Mouse (Mus musculus) mouse trophoblast stem cell (cell line): ENCODE measurements at regions not wholly inside any gene's neighbourhood (a gene's known extent, or its start where the extent isn't known, plus 50 kb on each side); places are given as distances from the start of the nearest gene placed in this dataset.

Experiments used
- in situ Hi-C, 2 experiments: fragments of 300-500 bp; cut with MseI, MboI; formaldehyde crosslinking; loops; 2 replicates in 1 of 2; 3 replicates in 1 of 2; pipeline ENCODE4 v1.15.1; 2025

DNA sequence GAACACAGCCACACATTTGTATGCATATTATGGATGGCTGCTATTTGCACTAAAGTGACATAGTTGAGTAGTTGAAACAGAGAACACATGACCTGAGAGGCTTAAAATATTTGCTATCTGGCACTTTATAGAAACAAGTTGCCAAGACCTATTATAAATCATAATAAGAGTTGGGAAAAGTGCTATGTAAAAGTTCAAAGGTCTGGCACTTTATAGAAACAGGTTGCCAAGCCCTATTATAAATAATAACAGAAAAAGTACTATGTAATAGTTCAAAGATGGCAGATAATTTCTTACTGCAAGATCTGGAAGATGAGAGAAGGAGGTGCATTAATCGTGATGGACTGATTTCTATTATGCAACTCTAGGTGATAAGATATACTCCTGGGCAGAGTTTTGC is 320.2 kb downstream of the Tfap2b start:
- in situ Hi-C loops: no loop called here

DNA sequence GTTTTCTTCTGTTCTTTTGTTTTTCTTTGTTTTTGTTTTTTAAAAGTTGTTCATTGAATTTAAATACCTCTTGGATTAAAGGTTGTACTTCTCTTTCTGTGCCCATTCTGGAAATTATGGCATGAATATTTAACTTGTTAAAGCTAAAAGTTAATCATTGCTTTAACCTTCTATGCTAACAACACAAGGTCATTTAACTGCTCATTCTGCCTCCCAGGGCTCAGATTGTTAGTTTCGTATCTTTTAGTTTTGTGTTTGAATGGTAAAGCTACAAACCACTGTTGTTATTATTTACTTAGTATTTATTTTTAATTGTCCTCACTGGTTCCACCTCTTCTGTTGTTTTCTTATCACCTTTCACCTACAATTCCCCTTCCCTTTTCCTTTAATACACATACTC is 322.7 kb downstream of the Tfap2b start:
- in situ Hi-C loops: no loop called here

DNA sequence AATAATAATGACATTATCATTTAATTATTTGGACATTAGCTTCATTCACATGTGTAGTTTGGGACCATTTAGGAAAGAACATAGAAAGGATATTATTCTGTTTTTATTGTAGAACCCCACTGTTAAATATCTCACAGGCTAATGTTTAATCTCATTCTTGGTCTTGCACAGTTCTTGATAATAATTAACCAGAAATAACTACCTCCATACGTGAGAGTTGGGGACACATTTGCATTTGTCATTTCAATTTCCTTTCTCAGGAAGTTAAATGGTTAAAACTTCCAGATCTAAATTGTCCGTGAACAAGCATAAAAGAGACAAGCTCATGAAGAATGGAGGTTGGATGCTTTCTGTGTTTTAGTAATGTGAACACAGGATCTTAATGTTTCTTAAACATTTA is 326.3 kb downstream of the Tfap2b start:
- in situ Hi-C loops: no loop called here

DNA sequence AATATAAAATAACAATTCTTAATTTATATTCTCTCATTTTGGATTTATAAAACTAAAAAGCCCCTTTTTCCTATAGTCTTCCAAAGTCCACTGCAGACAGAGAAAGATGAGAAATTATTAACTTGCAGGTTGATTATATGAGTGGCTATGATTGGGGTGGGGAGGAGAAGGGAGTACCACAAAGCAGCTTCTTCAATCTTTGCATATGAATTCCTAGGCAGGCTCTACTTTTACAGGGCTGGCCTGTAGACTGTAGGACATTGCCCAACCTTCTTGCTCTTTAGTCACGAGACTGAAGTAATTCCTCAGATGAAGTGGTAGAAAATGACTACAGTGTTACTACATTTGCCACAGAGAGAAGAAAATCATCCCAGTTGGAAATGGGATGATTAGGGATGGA is 334.3 kb downstream of the Tfap2b start:
- in situ Hi-C loops: no loop called here

DNA sequence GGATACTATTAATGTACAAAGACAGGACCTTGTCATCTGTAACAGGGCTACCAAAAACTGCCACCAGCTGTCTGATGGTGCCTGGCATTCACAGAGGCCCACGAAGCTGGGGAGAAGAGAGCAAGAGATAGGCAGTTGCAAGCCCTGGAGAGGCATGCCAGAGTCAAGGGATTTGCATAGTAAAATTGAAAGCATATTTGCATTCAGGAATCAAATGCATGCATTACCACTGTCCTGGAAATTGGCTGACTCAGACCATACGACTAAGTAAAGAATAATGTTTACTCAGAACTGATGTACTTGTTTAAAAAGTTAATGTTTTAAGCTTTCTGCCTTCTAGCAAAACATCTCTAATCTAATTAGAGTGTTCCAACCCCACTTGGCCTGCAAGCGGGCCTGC is 357.0 kb downstream of the Tfap2b start:
- in situ Hi-C loops: no loop called here

DNA sequence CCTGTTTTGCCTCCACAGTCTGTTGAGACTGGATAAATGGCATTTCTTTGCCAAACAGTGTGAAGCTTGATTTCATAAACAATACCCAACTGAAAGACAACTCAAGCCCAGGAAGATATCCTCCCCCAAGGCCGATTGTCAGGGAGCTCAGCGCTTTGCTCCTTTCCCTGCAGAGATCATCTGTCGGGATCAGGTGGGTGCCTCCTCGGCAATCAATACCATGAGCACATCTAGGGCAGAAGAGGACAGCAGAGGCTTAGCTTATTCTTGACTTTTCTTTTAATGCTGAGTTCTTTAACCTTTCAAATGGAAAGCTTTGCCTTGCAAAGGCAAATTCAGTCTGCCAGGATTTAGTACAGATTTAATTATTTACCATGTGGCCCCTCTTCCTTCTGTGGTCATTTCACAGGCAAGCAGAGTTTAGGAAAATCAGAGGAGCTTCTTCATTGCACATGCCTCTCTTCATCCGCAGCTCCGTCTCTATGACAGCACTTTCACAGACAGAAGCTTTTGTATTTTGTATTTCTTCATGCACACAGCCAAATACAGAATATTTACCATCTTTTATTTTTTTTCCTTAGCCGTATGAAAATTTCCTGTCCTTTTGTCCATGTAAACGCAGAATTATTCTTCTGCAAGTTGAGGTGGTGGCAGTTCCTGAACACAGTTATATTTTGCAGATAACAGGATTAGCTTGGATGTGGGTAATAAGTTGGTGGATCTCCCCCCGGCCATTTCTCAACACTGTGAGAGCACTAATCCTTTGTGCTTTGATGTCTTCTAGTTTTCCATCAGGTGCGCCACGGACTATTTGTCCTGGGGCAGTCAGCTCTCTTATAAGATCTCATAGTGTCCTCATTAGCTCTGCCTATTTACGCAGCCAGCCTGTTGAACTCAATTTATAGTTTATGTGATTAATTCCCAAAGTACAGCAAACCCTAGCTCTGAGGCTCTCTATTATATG is 374.6 kb downstream of the Tfap2b start:
- in situ Hi-C loops: no loop called here

DNA sequence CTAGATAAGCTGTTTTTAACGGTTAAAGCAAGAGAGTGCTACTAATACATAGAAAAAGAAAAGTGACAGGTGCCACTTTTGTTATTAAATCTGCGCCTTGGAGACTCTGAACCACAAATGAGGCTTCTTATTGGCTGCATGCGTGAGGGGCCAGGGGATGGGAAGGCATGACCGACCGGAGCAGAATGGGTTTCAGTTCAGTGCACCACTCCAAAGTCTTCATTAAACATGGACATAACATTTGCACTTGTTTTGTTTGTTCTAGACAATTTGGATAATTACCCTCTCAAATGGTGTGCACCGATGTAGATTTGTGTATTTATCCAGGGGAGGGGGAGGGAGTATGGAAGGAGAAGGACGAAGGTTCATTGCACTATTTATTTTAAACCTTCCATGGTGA is 396.8 kb downstream of the Tfap2b start:
- in situ Hi-C loops: loop anchor here in 1 of 2 experiments (25.0 kb wide), 1 partner anchor 393 kb away; the partner anchor contains the start of gene Tfap2b

DNA sequence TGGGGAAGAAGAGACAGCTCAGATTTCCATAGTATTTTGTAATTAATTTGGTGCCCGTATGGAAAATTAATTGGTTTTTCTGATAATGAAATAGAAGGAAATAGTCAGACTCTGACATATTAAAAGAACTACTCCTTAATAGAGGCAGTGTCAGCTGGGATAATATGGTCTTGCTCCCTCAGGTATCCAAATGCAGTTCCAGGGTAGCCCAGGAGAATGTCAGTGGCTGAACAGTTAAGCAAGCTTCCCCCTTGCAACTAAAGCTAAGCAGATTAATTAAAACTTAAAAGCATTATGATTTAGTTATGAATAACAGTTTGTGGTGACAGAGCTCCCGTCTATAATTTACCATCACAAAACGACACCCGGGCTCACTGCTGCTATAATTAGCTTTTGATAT is 407.0 kb downstream of the Tfap2b start:
- in situ Hi-C loops: loop anchor here in 1 of 2 experiments (25.0 kb wide), 1 partner anchor 403 kb away; the partner anchor contains the start of gene Tfap2b

DNA sequence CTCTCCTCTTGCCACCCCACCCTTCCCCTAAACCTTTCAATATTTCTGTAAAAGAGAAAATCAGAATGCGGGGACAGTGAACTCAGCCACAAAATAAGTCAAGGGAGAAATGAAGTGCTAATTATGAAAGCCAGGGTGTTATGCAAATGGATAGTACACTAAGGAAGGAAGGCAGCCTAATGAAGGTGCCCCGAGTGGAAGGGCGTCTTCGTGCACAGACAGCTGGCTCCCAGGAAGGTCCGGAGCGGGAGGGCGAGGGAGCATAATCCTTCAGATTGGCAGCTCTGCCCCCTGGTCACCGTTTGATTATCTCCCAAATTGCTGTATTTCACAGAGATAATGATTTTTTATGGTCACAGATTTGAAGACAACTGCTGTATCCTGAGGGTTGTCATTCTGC is 430.4 kb downstream of the Tfap2b start:
- in situ Hi-C loops: no loop called here

DNA sequence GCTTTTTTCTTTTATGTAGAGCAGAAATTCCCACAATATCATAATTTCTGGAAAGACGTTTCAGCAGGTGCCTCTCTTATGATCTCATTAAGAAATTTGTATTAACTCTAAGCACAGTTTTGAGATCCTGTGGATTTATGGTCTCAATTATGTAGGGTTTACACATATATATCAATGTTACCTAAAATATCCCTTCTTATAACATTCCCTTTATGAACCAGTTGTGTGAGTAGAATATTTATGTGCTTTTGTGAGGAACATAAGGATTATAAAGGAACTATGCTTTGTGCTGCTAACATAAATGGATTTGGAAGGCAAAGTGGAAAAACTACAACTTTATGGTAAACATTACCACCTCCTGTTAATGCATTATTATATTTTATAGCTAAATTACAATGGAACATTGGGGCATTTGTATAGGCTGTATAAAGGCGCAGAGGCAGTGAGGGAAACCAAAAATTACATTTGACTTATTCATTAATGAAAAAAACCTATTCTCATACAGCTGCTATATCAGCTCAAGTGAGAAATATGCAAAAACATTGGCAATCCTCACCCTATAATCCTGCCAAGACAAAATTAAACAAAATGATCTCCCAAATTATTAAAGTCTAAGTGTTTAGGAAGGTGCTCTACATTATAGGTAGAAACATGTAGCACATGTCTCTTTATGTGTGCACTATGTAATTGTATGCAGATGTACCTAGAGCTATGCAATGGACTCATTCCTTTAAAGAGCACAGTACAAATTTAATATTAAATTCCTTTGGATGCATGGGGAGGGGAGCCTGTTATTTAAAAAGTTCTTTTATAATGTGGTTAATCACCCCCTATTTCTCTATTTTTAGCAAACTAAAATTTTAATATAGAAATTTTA is 439.2 kb downstream of the Tfap2b start:
- in situ Hi-C loops: no loop called here

DNA sequence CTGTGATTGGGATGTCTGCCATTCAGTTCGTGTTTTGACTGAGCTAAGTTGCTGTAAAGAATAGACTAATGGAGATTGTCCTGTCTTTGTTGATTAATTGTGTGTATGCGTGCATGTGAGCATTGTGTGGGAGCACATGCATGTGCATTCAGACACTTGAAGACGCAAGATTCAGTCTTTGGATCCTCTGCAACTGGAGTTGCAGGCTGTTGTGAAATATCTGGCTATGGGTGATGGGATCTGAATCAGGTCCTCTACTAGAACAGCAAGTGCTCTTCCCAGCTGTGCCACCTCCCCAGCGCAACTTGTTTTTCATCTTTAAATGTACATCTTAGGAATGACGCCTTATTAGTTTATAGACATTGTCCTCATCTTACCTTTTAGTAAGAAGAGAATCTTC is 453.4 kb downstream of the Tfap2b start:
- in situ Hi-C loops: no loop called here

DNA sequence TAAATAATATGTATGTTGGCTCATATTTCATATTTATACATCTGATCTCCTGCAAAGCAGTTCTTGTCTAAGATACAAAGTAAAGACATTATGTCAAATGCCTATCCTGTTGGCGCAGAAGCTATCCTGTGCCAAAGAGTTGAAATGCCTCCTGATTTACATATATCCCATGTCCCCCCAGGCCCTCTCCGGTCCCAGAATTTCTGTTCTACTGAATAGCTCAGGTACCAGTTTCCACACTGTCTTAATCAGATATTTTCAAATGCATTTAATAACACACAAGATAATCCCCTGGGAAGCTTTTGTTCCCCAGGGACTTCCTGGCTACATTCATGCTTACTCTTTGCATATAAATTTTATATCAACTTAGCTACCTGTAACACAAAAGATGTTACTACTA is 454.1 kb downstream of the Tfap2b start:
- in situ Hi-C loops: no loop called here

DNA sequence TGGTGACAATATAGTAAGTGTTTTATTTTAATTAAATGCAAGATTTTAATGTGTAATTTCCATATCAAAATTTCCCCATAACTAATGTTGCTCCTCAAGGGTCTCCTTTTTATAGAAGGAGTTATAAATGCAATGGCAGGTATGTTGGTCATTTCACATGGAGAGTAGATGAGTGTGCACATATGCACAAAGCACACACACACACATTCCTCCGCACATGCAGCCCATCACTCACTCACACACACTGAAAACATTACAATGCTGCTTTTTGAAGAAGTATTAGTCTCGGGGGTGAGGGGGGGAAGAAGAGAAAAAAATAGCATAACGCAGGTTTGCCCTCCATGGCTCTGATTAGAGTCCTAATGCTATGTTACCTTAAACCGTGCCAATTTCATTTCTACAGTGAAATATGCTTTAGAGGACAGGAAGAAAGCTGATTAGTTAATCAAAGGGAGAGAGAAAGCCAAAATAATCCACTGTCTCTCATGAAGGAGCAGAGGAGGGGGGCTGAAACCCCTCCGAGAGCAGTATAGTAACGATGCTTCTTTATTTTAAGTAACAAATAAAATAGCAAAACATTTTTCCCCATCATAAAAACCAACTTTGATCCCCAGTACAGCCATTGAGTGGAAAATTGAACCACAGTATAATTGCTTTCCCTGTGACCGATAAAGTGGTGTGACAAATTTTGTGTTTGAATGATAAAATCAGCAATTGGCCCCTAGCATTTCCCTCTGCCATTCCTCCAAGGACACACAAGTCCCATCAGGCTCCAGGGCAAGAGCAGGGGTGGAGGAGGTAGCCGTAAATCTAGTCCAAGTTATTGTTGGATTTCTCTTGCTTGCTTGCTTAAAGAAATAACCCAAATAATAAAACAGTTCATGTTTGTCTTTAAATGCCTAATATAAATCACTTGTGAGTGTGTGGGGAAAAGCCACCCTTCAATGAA is 465.0 kb downstream of the Tfap2b start:
- in situ Hi-C loops: no loop called here

DNA sequence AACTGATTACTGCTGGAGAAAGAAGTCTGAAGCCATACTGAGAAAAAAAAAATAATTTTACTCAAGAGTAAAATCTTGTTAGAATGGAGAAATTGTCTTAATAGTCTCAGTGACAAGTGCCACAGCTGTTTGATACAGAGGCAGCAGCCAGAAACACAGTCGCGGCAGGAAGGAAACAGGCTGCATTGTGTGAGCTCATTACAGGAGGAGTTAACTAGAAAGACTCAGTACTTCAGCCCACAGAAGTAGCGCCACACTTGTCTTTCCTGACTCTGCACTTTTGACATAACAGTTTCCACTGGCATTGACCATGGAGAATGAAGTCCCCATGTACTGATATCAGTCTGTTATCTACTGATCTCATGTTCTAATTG is 465.7 kb downstream of the Tfap2b start:
- in situ Hi-C loops: no loop called here

DNA sequence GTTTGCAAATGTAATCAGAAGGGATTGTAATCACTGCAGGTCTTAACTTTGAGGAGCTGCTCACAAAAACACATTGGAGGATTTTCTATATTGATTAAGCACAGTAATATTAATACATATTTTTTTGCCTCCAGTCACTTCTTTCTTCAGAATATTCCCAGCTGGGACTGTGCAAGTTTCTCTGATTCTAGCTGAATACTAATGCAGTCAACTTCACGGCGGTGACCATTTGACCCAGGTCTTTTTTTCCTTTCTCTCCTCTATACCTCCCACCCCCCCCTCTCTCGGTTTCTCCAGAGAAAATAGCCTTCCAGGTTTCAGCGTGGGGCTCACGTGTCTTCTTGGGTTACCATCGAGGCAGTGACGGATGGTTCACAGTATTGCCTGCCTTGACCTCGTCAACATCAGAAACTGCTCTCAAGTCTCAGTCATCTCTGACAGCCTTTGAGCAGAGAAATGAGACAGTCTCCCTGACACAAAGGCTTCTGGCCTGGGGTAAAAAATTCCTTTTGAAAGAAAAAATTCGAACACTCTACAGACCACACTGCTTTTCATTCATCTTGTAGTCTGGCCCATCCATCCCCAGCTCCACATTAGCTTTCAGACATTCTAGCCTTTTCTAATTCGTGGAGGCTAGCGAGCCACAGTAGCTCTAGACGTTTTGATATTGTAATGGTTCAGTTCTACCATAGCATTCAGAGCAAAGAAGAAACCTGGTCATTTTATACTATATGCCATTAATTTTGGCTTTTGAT is 472.5 kb downstream of the Tfap2b start:
- in situ Hi-C loops: no loop called here
